Mouse (Mus musculus) intestine, embryonic 14.5 days (tissue): Measurements from ENCODE around the gene Ccdc54. TPM values are rescaled to one million over a fixed set of nuclear protein-coding genes. Genes with fewer than 3 reads are reported as not detected.

Source experiments
- ATAC-seq: fragments of 200-750 bp; cut with Nextera tagmentation; replicated peaks from 2 replicates; pipeline ENCODE4 v1.8.0; 2017; ENCODE audit warnings: low read depth, moderate number of reproducible peaks, moderate TSS enrichment, moderate library complexity; ENCODE audit not compliant: low FRiP score, low TSS enrichment
- DNase-seq: peaks from one replicate; pipeline ENCODE4 v3.0.0-alpha.2; 2018; ENCODE audit warnings: low spot score
- H3K27ac ChIP-seq: fragments of 300-500 bp; sonication (generic); 2 replicates; pipeline ENCODE4 v1.5.1; 2014; ENCODE audit warnings: low read depth, mild to moderate bottlenecking, control low read depth
- H3K27me3 ChIP-seq: fragments of 300-500 bp; sonication (generic); replicated peaks from 2 replicates; pipeline ENCODE4 v1.6.1; 2014; ENCODE audit warnings: low read length, control low read depth; ENCODE audit not compliant: control insufficient read depth, insufficient read depth
- H3K36me3 ChIP-seq: fragments of 300-500 bp; sonication (generic); 2 replicates; pipeline ENCODE4 v1.6.1; 2014; ENCODE audit warnings: low read length, control low read depth; ENCODE audit not compliant: control insufficient read depth, insufficient read depth
- H3K4me1 ChIP-seq: fragments of 300-500 bp; sonication (generic); replicated peaks from 2 replicates; pipeline ENCODE4 v1.6.1; 2014; ENCODE audit warnings: low read length, control low read depth, mixed read lengths; ENCODE audit not compliant: control insufficient read depth, insufficient read depth
- H3K4me2 ChIP-seq: fragments of 300-500 bp; sonication (generic); 2 replicates; pipeline ENCODE4 v1.6.1; 2014; ENCODE audit warnings: low read length
- H3K4me3 ChIP-seq: fragments of 300-500 bp; sonication (generic); 2 replicates; pipeline ENCODE4 v1.5.1; 2014; ENCODE audit warnings: low read depth, low read length, control low read depth, mixed read lengths
- H3K9ac ChIP-seq: fragments of 300-500 bp; sonication (generic); 2 replicates; pipeline ENCODE4 v1.6.1; 2014; ENCODE audit warnings: mild to moderate bottlenecking, low read length
- H3K9me3 ChIP-seq: fragments of 300-500 bp; sonication (generic); 2 replicates; pipeline ENCODE4 v1.6.1; 2016; ENCODE audit warnings: low read length, control low read depth; ENCODE audit not compliant: control insufficient read depth
- WGBS: fragments of 180-500 bp; shearing (Covaris S2); extraction: QIAGEN DNeasy Blood & Tissue Kit; methylation state at CpG from one replicate; pipeline ENCODE4 v1.1.7; 2014; 5-methylcytosine and 5-hydroxymethylcytosine counted together
- polyA plus RNA-seq: library from polyadenylated mRNA; unstranded; fragments of >200 nt; fragmentation: Nextera tagmentation; extraction: Ambion mirVana; gene quantifications from 2 replicates; pipeline ENCODE4 v1.2.1, GENCODE M21; 2014

The Ccdc54 gene
- polyA plus RNA-seq, result not detected in 2 replicates

- ATAC-seq, result no peak
- Histone ChIP-seq H3K9ac (no peak within 1 kb of the TSS), H3K4me3 (no peak within 1 kb of the TSS), H3K36me3 (no peaks in the 10 kb centered on the region), H3K9me3 (no peaks in the 10 kb centered on the region), H3K27me3 (no peaks in the 10 kb centered on the region), H3K4me2 (no peak within 1 kb of the TSS), H3K4me1 (no peaks in the 10 kb centered on the region), H3K27ac (no peak within 1 kb of the TSS)
- no peak for DNase-seq
These were observed at the start of gene Ccdc54 for GRCm38 (mm10) chr16:50591054-50591453. Ccdc54 (minus strand) TSS chr16:50591154.

- DNase-seq (no peak), ATAC-seq (no peak)
- no peaks in the 10 kb centered on the region for H3K36me3 ChIP-seq
- no peak overlapping the region for H3K27ac ChIP-seq
- H3K4me2 ChIP-seq, result no peak overlapping the region
- no peak overlapping the region for H3K4me3 ChIP-seq
- H3K9me3 ChIP-seq, result no peaks in the 10 kb centered on the region
- WGBS, result 75% methylated on average over 2 of the region's 2 CpGs
- H3K9ac ChIP-seq, result no peak overlapping the region
- H3K27me3 ChIP-seq, result no peaks in the 10 kb centered on the region
- no peaks in the 10 kb centered on the region for H3K4me1 ChIP-seq
These were observed 41.6 kb upstream of the Ccdc54 start for GRCm38 (mm10) chr16:50632585-50632984.

DNA sequence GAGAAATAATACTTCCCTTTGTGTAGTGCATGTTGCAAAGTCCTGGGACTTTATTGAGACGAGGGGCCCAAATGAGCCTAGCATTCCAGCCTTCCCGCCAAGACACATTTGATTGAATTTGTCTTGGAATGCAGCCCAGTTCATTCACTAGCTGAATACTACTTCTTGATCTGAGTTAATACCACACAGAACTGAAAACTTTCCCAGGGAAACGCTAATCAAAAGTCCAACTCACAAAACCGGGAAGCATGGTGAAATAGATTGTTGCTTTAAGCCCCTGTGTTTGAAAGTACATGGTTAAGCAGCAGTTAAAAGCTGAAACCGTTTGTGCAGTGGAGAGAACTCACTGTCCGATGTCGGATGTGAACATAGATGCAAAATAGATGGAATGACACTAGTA lies 24.6 kb upstream of the Ccdc54 start:
- Histone ChIP-seq H3K4me3 (no peak overlapping the region), H3K27me3 (no peaks in the 10 kb centered on the region), H3K9ac (no peak overlapping the region), H3K4me2 (no peak overlapping the region), H3K36me3 (no peaks in the 10 kb centered on the region), H3K27ac (no peak overlapping the region), H3K4me1 (no peaks in the 10 kb centered on the region), H3K9me3 (no peaks in the 10 kb centered on the region)
- 69% methylated on average over 7 of the region's 7 CpGs for whole genome bisulfite sequencing
- no peak for ATAC-seq
- DNase-seq, result no peak

DNA sequence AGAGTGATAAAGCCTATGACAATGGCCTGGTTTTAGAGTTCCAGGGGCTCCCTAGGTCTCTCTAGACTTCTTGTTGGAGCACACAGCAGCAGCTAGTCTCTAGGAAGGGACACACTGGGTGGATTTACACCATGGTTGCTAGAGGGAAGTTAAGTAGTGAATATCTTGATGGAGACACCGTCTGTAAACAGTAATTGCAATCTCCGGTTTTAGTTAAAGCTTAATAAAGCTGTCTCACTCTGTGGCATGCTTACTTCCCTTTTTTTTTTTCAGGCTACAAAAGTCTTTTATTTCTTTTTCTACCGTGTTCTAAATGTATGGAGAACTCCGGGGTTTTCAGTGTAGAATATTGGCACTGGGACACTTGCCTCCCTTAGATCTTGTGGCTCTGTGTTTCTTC lies 22.0 kb upstream of the Ccdc54 start:
- WGBS, result 68% methylated on average over 4 of the region's 4 CpGs
- Histone ChIP-seq H3K4me2 (no peak overlapping the region), H3K27ac (no peak overlapping the region), H3K9ac (no peak overlapping the region), H3K36me3 (no peaks in the 10 kb centered on the region), H3K9me3 (no peaks in the 10 kb centered on the region), H3K4me1 (no peaks in the 10 kb centered on the region), H3K4me3 (no peak overlapping the region), H3K27me3 (no peaks in the 10 kb centered on the region)
- ATAC-seq (no peak), DNase-seq (no peak)

DNA sequence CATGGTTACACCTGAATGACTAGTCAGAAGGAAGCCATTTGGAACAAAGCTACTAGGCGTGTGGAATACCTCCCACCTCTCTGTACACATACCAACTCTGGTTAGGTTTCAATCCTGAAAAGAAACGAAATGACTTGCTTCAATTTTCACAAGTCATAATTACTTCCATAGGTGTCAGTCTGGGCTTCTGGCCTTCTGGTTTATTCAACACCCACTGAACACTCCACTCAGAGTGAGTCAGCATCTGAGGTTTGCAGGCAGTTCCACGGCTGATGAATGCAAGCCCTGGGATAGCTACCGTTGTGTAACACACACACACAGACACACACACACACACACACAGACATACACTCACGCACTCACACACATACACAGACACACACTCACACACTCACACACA lies 19.6 kb upstream of the Ccdc54 start:
- H3K36me3 ChIP-seq, result no peaks in the 10 kb centered on the region
- no peak for ATAC-seq
- no peak for DNase-seq
- no peak overlapping the region for H3K4me3 ChIP-seq
- H3K27ac ChIP-seq, result no peak overlapping the region
- H3K9me3 ChIP-seq, result no peaks in the 10 kb centered on the region
- H3K27me3 ChIP-seq, result no peaks in the 10 kb centered on the region
- WGBS, result 85% methylated on average over 5 of the region's 5 CpGs
- H3K4me1 ChIP-seq, result no peaks in the 10 kb centered on the region
- no peak overlapping the region for H3K9ac ChIP-seq
- no peak overlapping the region for H3K4me2 ChIP-seq

DNA sequence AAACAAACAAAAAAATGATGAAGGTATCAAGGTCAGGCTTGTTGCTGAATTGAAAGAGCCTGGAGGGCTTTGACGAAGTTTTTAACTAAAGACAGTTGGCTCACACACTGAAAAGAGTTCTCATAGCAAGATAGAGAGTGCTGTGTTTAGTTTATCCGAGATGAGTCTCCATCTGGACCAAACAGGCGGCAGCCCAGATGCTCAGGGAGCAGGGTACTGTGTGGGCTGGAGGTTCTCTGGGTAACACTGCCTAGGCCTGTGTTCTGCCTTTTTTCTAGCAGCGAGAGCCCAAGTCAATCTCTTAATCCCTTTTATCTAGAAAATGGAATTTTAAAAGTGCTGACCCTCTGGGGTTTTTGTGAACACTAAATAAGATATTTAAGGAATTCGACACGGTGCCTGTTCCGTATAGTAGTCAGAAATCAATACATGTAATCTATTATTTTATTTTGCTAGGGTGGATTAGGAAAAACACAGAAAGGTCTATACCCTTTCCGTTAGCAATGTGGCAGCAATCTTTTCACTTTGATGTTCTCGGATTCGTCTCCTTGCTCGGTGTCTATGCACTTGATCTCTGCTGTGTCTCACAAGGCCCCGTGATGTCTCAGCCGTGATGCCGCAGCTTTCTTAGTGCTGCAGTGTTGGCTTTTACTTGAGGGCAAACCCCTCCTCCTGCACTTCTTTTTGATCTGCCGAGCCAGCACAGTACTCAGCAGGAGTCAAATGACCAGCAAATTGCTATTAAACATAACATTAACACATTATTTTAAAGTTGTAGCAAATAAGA lies 17.0 kb upstream of the Ccdc54 start:
- no peaks in the 10 kb centered on the region for H3K36me3 ChIP-seq
- DNase-seq (no peak), ATAC-seq (no peak)
- H3K4me2 ChIP-seq, result no peak overlapping the region
- H3K4me3 ChIP-seq, result no peak overlapping the region
- H3K27me3 ChIP-seq, result no peaks in the 10 kb centered on the region
- no peak overlapping the region for H3K27ac ChIP-seq
- WGBS, result 38% methylated on average over 15 of the region's 15 CpGs
- no peaks in the 10 kb centered on the region for H3K4me1 ChIP-seq
- H3K9me3 ChIP-seq, result no peaks in the 10 kb centered on the region
- no peak overlapping the region for H3K9ac ChIP-seq

DNA sequence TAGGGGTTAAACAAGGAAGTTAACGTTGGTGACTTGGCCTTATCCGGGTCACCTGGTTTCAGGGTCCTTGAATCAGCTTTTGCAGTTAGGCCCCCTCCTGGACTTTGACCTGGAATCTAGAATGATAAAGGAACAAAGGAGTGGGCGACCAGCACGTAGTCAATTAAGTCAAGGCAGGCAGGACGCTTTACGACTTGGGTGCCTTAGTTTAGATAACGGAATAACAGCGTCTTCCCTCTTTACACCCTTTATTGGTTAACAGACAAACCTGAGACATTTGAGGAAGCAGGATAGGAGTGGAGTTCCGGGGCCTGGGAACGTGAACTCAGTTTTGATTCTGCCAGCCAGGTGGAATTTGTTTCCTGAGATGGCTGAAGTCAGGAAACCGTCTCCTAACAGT lies 13.9 kb upstream of the Ccdc54 start:
- Histone ChIP-seq H3K27ac (no peak overlapping the region), H3K9ac (no peak overlapping the region), H3K9me3 (no peaks in the 10 kb centered on the region), H3K4me1 (no peaks in the 10 kb centered on the region), H3K4me3 (no peak overlapping the region), H3K27me3 (no peaks in the 10 kb centered on the region), H3K36me3 (no peaks in the 10 kb centered on the region), H3K4me2 (no peak overlapping the region)
- peak; percentile 52 for DNase-seq
- ATAC-seq, result peak; percentile 63
- WGBS, result 33% methylated on average over 11 of the region's 11 CpGs

DNA sequence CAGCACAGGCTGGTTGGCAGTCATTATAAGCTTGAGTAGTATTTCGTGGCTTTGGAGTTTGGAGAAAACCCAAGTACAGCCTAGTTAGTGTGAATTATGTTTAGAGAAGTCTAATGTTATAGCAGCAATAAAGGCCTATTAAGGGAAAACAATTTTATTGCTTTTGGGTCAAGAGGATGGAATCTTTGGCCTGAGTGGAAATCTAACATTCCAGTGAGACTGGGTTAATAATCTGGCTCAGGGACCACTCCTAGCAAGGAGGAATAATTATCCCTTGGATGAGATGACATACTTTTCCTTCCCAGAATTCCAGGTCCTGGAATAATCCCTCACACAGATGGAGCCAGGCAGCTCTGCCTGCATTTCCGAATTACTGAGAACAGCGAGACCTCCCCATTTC lies 11.0 kb upstream of the Ccdc54 start:
- Histone ChIP-seq H3K27me3 (no peaks in the 10 kb centered on the region), H3K36me3 (no peaks in the 10 kb centered on the region), H3K4me2 (no peak overlapping the region), H3K9me3 (no peaks in the 10 kb centered on the region), H3K27ac (no peak overlapping the region), H3K4me1 (no peaks in the 10 kb centered on the region), H3K9ac (no peak overlapping the region), H3K4me3 (no peak overlapping the region)
- ATAC-seq (no peak), DNase-seq (no peak)
- WGBS, result 27% methylated on average over 3 of the region's 3 CpGs

- ATAC-seq (no peak), DNase-seq (no peak)
- Histone ChIP-seq H3K4me1 (no peaks in the 10 kb centered on the region; the same call in 1 of the 2 replicates), H3K9ac (no peak overlapping the region), H3K9me3 (no peaks in the 10 kb centered on the region), H3K27me3 (no peaks in the 10 kb centered on the region), H3K36me3 (no peaks in the 10 kb centered on the region), H3K27ac (no peak overlapping the region), H3K4me3 (no peak overlapping the region), H3K4me2 (no peak overlapping the region)
- 81% methylated on average over 3 of the region's 3 CpGs for WGBS
These were observed 9.7 kb upstream of the Ccdc54 start for GRCm38 (mm10) chr16:50600665-50601064.
